Mouse (Mus musculus) midbrain, embryonic 12.5 days (tissue): ENCODE measurements around the gene Gm11172. TPM values are rescaled to one million over a fixed set of nuclear protein-coding genes. Genes with fewer than 3 reads are reported as not detected.

Experiments
- ATAC-seq: fragments of 200-750 bp; cut with Nextera tagmentation; 2 replicates; pipeline ENCODE4 v1.8.0; 2017; ENCODE audit warnings: low read depth, moderate TSS enrichment, moderate library complexity; ENCODE audit not compliant: low FRiP score
- H3K27ac ChIP-seq: fragments of 300-500 bp; sonication (generic); replicated peaks from 2 replicates; pipeline ENCODE4 v1.5.1; 2016; ENCODE audit warnings: mild to moderate bottlenecking
- H3K27me3 ChIP-seq: fragments of 300-500 bp; sonication (generic); 2 replicates; pipeline ENCODE4 v1.6.1; 2016; ENCODE audit warnings: mild to moderate bottlenecking
- H3K36me3 ChIP-seq: fragments of 300-500 bp; sonication (generic); 2 replicates; pipeline ENCODE4 v1.6.1; 2016
- H3K4me1 ChIP-seq: fragments of 300-500 bp; sonication (generic); 2 replicates; pipeline ENCODE4 v1.6.1; 2016
- H3K4me2 ChIP-seq: fragments of 300-500 bp; sonication (generic); replicated peaks from 2 replicates; pipeline ENCODE4 v1.6.1; 2016; ENCODE audit warnings: mild to moderate bottlenecking, moderate library complexity
- H3K4me3 ChIP-seq: fragments of 300-500 bp; sonication (generic); 2 replicates; pipeline ENCODE4 v1.5.1; 2016; ENCODE audit warnings: mild to moderate bottlenecking
- H3K9ac ChIP-seq: fragments of 300-500 bp; sonication (generic); replicated peaks from 2 replicates; pipeline ENCODE4 v1.6.1; 2016; ENCODE audit warnings: mild to moderate bottlenecking, moderate library complexity
- H3K9me3 ChIP-seq: fragments of 300-500 bp; sonication (generic); 2 replicates; pipeline ENCODE4 v1.6.1; 2016; ENCODE audit warnings: mild to moderate bottlenecking
- WGBS: fragments of 180-500 bp; shearing (Covaris S2); methylation state at CpG from one replicate; pipeline ENCODE4 v1.1.7; 2016; 5-methylcytosine and 5-hydroxymethylcytosine counted together
- polyA plus RNA-seq: library from polyadenylated mRNA; unstranded; fragments of >200 nt; fragmentation: Nextera tagmentation; extraction: Ambion mirVana; gene quantifications from 2 replicates; pipeline ENCODE4 v1.2.1, GENCODE M21; 2016

The Gm11172 gene
- polyA plus RNA-seq, 1 experiment from 2014 or later = not detected

DNA sequence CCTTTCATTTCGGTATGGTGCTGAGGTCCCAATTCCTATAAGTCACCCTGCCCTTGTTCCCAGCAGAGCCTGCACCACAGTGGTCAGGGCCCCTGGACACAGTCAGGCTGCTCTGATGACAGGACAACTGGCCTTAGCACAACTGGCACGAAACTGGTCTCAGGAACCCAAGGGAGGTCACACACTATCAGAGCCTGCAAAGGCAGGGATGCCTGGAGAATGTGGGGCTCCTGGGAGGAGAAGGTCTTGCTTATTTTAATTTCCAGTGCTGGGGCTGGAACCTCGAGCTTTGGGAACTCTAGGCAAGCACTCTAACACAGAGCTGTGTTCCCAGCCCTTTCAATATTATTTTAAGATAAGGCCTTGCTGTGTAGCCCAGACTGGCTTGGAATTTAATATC, 7.3 kb downstream of the Gm11172 start:
- no peak overlapping the region for H3K4me3 ChIP-seq
- H3K9ac ChIP-seq = no peak overlapping the region
- no peak overlapping the region for H3K4me2 ChIP-seq
- 72% methylated on average over 3 of the region's 3 CpGs for WGBS
- H3K27me3 ChIP-seq = no peaks in the 10 kb centered on the region
- ATAC-seq = no peak
- H3K9me3 ChIP-seq = no peaks in the 10 kb centered on the region
- H3K36me3 ChIP-seq = no peaks in the 10 kb centered on the region
- no peaks in the 10 kb centered on the region for H3K4me1 ChIP-seq
- no peak overlapping the region for H3K27ac ChIP-seq

DNA sequence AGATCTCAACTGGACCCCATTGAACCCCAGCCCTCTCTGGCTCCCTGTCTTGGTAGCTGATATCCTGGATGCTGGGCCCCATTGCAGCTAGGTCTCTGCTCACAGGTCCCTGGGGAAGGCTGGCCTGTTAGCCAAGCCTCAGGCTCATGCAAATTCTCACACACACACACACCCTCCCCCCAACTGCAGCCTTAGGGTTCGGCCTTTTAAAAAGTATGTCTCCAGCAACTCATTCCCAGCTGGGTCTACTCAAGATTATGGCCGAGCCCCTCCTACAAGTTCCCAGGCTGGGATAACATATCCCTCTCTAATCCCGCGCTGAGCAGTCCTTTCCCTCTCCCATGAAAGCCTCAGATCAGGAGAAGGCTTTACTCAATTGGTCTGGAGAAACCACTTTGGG, 8.7 kb downstream of the Gm11172 start:
- Histone ChIP-seq H3K27ac (no peak overlapping the region), H3K4me1 (no peaks in the 10 kb centered on the region), H3K4me3 (no peak overlapping the region), H3K9me3 (no peaks in the 10 kb centered on the region), H3K4me2 (no peak overlapping the region), H3K9ac (no peak overlapping the region), H3K27me3 (no peaks in the 10 kb centered on the region), H3K36me3 (no peaks in the 10 kb centered on the region)
- no peak for ATAC-seq
- 66% methylated on average over 4 of the region's 4 CpGs for WGBS

- no peak for ATAC-seq
- no peak overlapping the region for H3K27ac ChIP-seq
- WGBS = 81% methylated on average over 1 of the region's 1 CpGs
- no peak overlapping the region for H3K4me3 ChIP-seq
- no peaks in the 10 kb centered on the region for H3K9me3 ChIP-seq
- no peak overlapping the region for H3K9ac ChIP-seq
- H3K4me1 ChIP-seq = no peaks in the 10 kb centered on the region
- H3K4me2 ChIP-seq = no peak overlapping the region
- no peaks in the 10 kb centered on the region for H3K36me3 ChIP-seq
- H3K27me3 ChIP-seq = no peaks in the 10 kb centered on the region
Measured at GRCm38 (mm10) chr16:10824536-10824935, 11.8 kb downstream of the Gm11172 start.

GRCm38 (mm10) chr16:10825840-10826239, 13.1 kb downstream of the Gm11172 start:
- H3K9ac ChIP-seq = no peak overlapping the region
- WGBS = 97% methylated on average over 4 of the region's 4 CpGs
- ATAC-seq = no peak
- no peak overlapping the region for H3K4me2 ChIP-seq
- H3K27ac ChIP-seq = no peak overlapping the region
- H3K27me3 ChIP-seq = no peaks in the 10 kb centered on the region
- H3K9me3 ChIP-seq = no peaks in the 10 kb centered on the region
- no peak overlapping the region for H3K4me3 ChIP-seq
- no peaks in the 10 kb centered on the region for H3K36me3 ChIP-seq
- H3K4me1 ChIP-seq = no peaks in the 10 kb centered on the region

DNA sequence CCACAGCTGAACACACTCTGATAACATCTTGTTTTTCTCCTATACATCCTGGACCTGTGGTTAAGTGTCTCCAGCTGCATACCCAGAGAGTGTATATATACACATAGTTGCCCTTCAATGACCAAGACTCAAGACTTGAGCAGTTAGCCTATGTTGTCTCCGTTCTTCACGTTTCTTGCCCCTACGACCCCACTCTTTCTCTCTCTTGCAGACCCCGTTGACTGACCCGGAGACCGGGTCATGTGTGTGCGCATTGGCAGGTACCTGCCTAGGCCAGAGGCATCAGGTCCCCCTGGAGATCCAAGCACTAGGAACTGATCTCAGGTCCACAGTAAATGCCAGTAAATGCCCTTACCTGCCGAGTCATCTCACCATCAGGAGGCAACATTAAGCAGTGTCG, 14.6 kb downstream of the Gm11172 start:
- ATAC-seq = no peak
- H3K9me3 ChIP-seq = no peaks in the 10 kb centered on the region
- H3K27me3 ChIP-seq = no peaks in the 10 kb centered on the region
- H3K27ac ChIP-seq = no peak overlapping the region
- no peak overlapping the region for H3K9ac ChIP-seq
- no peak overlapping the region for H3K4me3 ChIP-seq
- WGBS = 92% methylated on average over 9 of the region's 9 CpGs
- H3K4me1 ChIP-seq = no peaks in the 10 kb centered on the region
- no peak overlapping the region for H3K4me2 ChIP-seq
- no peaks in the 10 kb centered on the region for H3K36me3 ChIP-seq

- no peak for ATAC-seq
- H3K36me3 ChIP-seq = no peaks in the 10 kb centered on the region
- no peak overlapping the region for H3K9ac ChIP-seq
- WGBS = 82% methylated on average over 7 of the region's 7 CpGs
- H3K4me1 ChIP-seq = no peaks in the 10 kb centered on the region
- H3K27me3 ChIP-seq = no peaks in the 10 kb centered on the region
- H3K9me3 ChIP-seq = no peaks in the 10 kb centered on the region
- H3K27ac ChIP-seq = no peak overlapping the region
- H3K4me3 ChIP-seq = no peak overlapping the region
- H3K4me2 ChIP-seq = no peak overlapping the region
Measured at GRCm38 (mm10) chr16:10827766-10828460, 15.2 kb downstream of the Gm11172 start.

DNA sequence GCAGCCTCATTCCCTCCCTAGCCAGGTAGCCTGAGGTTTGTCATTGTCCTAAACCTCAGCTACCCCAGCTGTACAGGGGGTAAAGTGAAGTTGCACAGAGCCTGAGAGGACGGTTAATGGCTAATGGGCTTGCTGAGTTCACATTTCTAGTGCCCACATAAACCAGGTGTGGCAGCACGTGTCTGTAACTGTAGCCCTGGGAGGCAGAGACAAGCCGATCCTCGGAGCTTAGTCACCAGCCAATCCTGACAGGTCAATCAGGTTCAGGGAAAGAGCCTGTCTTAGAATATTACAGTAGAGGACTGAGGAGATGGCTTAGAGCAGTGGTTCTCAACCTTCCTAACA, 15.7 kb downstream of the Gm11172 start:
- Histone ChIP-seq H3K4me1 (no peaks in the 10 kb centered on the region), H3K4me2 (no peak overlapping the region), H3K4me3 (no peak overlapping the region), H3K27ac (no peak overlapping the region), H3K36me3 (no peaks in the 10 kb centered on the region), H3K27me3 (no peaks in the 10 kb centered on the region), H3K9ac (no peak overlapping the region), H3K9me3 (no peaks in the 10 kb centered on the region)
- ATAC-seq = no peak
- WGBS = 83% methylated on average over 4 of the region's 4 CpGs

- H3K9ac ChIP-seq = peak overlapping the region; percentile 70; the same call in 1 of the 2 replicates
- H3K27ac ChIP-seq = no peak overlapping the region
Measured at GRCm38 (mm10) chr16:10834542-10834910, 21.8 kb downstream of the Gm11172 start.

GRCm38 (mm10) chr16:10834911-10835587, 22.3 kb downstream of the Gm11172 start, which contains the start of gene Rmi2:
TSS of gene Rmi2 (plus strand) at chr16:10835059.
- peak within 1 kb of the TSS; percentile 82 for H3K4me3 ChIP-seq
- H3K9ac ChIP-seq = peak within 1 kb of the TSS; percentile 70
- peak within 1 kb of the TSS; percentile 95 for H3K4me2 ChIP-seq
- peak within 1 kb of the TSS; percentile 62; the same call in 1 of the 2 replicates for H3K27ac ChIP-seq
- H3K36me3 ChIP-seq = no peaks in the 10 kb centered on the region
- no peaks in the 10 kb centered on the region for H3K9me3 ChIP-seq
- WGBS = under 1% methylated on average over 53 of the region's 69 CpGs
- peaks cover 6% of the 10 kb centered on the region for H3K27me3 ChIP-seq
- H3K4me1 ChIP-seq = peaks cover 30% of the 10 kb centered on the region
- peak; percentile 94 for ATAC-seq

More at GRCm38 (mm10) chr16:10834542-10834910, 21.8 kb downstream of the Gm11172 start:
- H3K4me2 ChIP-seq = peak overlapping the region; percentile 95
- H3K9me3 ChIP-seq = no peaks in the 10 kb centered on the region
- peak overlapping the region; percentile 82 for H3K4me3 ChIP-seq
- peaks cover 6% of the 10 kb centered on the region for H3K27me3 ChIP-seq
- H3K4me1 ChIP-seq = peaks cover 30% of the 10 kb centered on the region
- 0 out of 2 replicates have a peak, but pooled peaks have one; percentile 2 for ATAC-seq
- WGBS = 9% methylated on average over 12 of the region's 12 CpGs
- no peaks in the 10 kb centered on the region for H3K36me3 ChIP-seq

DNA sequence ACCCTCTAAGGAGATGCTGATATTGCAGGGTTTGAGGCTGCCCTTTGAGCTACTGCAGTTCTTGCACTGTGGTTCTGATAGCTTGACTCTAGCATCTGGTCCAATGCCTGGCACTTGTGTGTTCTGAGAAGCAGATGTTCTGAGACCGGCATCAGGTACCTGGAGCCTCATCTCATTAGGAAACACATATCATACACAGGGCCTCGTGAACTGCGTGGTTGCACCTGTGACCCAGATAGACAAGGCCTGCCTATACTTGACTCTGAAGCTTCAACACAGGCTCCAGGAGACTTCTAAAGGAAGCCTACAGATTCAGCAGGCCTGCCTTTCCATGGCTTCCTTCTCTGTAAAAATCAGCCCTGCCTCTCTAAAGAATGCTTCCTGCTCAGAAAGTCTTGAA, 23.7 kb downstream of the Gm11172 start:
- Histone ChIP-seq H3K4me2 (peak overlapping the region; percentile 95; the same call in 1 of the 2 replicates), H3K4me1 (peaks cover 30% of the 10 kb centered on the region), H3K4me3 (no peak overlapping the region), H3K36me3 (no peaks in the 10 kb centered on the region), H3K27me3 (peaks cover 6% of the 10 kb centered on the region), H3K9me3 (no peaks in the 10 kb centered on the region), H3K9ac (no peak overlapping the region), H3K27ac (no peak overlapping the region)
- WGBS = 93% methylated on average over 3 of the region's 3 CpGs
- ATAC-seq = no peak

GRCm38 (mm10) chr16:10837250-10837649, 24.5 kb downstream of the Gm11172 start:
- H3K4me1 ChIP-seq = peaks cover 30% of the 10 kb centered on the region
- H3K27me3 ChIP-seq = peaks cover 6% of the 10 kb centered on the region
- no peak overlapping the region for H3K9ac ChIP-seq
- H3K4me2 ChIP-seq = no peak overlapping the region
- H3K36me3 ChIP-seq = no peaks in the 10 kb centered on the region
- no peak overlapping the region for H3K4me3 ChIP-seq
- no peak for ATAC-seq
- no peak overlapping the region for H3K27ac ChIP-seq
- H3K9me3 ChIP-seq = no peaks in the 10 kb centered on the region
- WGBS = 97% methylated on average over 3 of the region's 3 CpGs

DNA sequence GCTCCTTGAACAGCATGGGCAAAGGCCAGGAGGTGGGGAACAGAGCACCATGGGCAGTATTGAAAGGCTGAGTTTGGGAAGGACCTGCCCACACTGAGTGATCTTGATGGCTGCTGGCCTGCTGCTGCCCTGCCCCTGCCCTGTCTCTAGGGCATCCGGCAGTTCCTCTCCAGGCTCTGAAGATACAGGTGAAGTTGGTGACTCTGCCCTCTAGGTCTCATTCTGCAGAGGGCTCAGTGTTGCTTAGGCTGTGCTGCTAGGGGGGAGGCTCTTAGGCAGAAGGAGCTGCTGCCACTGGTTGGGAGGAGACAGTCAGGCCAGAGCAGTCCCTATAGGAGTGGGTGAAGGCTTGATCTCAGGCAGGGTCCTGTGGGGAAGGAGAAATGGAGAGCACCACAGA, 25.2 kb downstream of the Gm11172 start:
- Histone ChIP-seq H3K9me3 (no peaks in the 10 kb centered on the region), H3K4me3 (no peak overlapping the region), H3K4me1 (peaks cover 30% of the 10 kb centered on the region), H3K27ac (no peak overlapping the region), H3K27me3 (peaks cover 6% of the 10 kb centered on the region), H3K36me3 (no peaks in the 10 kb centered on the region), H3K4me2 (no peak overlapping the region), H3K9ac (no peak overlapping the region)
- ATAC-seq = no peak
- WGBS = 100% methylated on average over 1 of the region's 1 CpGs
